Mouse (Mus musculus) megakaryocyte, embryonic 14.5 days (primary cell): Measurements from ENCODE around the gene Pde6h.

Experiments
- FLI1 ChIP-seq: IDR thresholded peaks from 2 replicates; pipeline ENCODE4 v1.6.1; 2012; ENCODE audit warnings: low read length, inconsistent platforms, mixed read lengths
- GATA1 ChIP-seq: IDR thresholded peaks from 3 replicates; pipeline ENCODE4 v1.6.1; 2012; ENCODE audit warnings: mixed read lengths, low read length, inconsistent platforms, borderline replicate concordance

- TF ChIP-seq FLI1 (no peak), GATA1 (no peak)
These were observed 66.3 kb downstream of the Pde6h start for GRCm38 (mm10) chr6:136989824-136990497.
